Mouse (Mus musculus) spleen, postnatal 14 days (tissue): ENCODE data around the gene Itga9.

ENCODE experiments used
- DNase-seq, 2 experiments: peaks; one replicate each; pipeline ENCODE4 v3.0.0; 2021 to 2022; ENCODE audit warnings: low spot score in 2 of 2

Itga9 gene

DNA sequence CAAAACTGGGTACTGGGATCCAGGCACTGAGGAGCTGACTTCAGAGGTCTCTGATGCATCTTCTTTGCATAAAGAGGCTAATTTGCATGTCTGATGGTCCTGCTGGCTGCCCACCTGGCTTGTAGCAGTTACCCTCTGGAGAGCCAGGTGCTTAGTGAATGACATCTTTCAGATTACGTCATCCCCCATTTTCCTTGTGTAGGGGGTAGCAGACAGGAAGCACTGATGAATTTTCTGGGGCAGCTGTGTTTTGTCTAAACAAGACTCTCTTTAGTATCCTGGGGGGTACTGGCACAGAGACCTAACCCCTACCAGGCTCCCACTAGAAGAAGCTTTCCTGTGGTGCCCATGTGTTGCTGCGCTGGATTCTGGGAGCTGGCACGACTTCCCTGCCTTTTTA, 212.0 kb downstream of the Itga9 start:
- no peak for DNase-seq

DNA sequence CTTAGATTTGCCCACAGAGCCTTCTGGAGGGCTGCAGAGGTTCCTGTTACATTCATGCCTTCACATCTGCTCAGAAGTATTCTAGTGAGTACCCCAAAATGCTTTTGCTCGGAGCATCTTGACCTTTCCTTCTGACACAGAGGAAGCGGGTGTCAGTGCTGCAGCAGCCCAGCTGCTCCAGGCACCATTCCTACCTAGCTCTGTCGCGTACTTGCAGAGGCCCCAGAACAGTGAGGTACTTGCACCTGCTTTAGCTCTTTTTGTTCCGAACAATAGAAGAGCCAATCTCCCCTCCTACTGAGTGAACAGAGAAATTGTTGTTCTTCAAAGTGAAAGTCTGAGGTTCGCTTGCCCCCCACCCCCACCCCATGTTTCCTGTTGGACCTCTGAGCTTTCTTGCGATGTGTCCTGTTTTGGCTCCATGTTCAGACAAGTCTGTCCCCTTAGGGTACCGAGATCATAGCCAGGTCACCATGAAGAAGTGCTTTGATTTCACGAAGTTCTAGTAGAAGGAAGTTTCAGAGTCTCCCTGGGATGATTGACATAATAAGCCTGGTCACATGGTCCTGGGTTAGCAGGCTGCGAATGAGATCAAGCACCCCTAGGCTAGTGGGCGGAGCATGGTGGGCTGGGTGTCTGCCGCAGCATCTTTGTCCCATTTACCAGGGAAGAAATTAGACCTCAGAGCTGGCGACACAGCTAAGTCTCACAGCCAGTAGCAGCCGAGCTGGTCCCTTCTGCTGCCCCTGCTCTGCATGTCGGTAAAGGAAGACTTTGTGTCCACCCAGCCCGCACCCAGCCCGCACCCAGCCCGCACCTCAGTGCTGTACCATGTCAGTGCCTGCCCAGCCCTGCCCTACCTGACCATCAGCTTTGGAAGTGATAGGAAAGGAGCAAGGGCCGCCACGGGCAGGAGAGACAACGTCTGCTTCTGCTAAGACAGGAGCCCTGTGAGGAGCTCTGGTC, 215.0 kb downstream of the Itga9 start:
- peak in 1 of 2 experiments; percentile 11 for DNase-seq

DNA sequence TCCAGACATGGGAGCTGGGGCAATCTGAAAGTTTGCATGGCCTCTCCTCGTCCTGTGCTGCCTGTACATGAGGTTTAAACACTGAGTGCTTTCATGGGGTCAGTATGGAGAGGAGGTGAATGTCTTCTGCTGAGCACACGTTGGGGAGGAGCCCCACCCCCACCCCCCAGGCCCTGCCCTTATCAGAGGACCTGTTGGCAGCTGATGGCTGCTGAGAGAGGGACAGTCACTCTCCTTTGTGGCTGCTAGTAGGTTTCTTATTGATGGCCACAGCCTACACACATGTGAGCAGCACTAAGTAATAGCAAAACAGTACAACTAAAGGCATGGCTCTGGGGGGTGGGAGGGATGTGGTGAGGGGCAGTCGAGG, 215.7 kb downstream of the Itga9 start:
- DNase-seq, result no peak

DNA sequence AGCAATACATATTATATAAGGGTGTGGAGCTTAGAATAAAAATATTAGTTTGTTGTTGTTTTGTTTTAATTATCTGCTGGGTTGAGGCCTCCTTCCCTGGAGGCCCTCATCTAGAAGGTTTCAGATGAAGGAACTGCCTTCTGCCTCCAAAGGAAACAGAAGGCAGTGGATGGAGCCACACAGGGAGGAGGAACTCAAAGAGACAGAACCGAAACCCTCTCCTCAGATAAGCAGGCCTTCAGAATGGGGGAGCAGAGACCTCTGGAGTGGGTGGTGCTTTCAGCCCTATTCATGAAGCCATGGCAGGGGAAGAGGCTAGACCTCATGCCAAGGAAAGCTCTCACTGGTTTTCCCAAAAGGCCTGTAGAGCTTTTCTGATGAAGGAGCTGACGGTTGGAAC, 216.1 kb downstream of the Itga9 start:
- DNase-seq, result no peak

DNA sequence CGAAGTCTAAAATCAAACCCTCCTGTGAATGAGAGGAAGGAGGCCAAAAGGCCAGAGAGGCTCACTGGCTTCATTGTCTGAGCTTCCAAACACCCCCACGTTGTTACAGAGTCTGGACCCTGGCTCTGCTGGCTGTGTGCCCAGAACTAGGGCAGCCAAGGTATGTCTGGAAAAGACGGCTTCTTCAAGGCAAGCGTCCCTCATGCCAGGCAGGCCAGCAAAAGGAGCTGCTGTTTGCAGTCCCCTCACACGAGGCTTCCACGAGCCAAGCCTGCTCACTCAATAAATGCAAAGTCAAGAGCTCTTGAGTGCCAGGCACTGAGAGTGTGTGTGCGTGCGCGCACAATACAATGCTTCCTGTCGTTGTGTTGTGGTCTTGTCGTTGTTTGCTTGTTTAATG, 224.6 kb downstream of the Itga9 start:
- DNase-seq, result no peak

DNA sequence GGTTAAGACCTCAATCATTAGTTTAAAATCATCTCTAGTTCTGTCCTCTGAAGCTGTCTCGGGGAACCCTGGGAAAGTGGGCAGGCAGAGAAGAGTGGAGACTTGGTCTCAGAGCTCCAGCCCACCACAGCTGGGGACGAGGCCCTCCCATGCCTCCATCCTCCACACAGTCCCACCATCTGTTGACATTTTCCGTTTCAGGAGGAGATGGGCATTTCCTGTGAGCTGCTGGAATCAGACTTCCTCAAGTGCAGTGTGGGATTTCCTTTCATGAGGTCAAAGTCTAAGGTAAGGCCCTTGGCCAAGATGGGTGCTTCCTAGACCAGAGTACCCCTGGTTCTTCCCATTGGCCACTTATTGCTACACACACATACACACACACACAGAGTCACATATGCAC, 226.0 kb downstream of the Itga9 start:
- no peak for DNase-seq

DNA sequence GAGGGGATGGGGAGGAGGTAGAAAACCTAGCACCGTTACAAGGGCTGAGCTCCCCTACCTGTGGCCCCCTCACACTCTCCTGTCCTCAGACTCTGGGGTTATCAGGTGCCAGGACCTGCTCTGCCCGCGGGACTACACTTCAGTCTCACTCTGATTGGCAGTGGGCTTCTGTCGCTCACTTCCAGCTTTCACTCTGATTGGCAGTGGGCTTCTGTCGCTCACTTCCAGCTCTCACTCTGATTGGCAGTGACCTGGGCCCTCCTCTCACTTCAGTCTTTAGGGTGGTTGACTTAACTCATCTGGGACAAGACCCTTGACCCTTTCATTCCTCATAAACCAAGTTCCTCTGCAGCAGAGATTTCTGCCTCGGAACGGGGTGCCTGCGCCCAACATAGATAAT, 226.9 kb downstream of the Itga9 start:
- DNase-seq, result no peak

DNA sequence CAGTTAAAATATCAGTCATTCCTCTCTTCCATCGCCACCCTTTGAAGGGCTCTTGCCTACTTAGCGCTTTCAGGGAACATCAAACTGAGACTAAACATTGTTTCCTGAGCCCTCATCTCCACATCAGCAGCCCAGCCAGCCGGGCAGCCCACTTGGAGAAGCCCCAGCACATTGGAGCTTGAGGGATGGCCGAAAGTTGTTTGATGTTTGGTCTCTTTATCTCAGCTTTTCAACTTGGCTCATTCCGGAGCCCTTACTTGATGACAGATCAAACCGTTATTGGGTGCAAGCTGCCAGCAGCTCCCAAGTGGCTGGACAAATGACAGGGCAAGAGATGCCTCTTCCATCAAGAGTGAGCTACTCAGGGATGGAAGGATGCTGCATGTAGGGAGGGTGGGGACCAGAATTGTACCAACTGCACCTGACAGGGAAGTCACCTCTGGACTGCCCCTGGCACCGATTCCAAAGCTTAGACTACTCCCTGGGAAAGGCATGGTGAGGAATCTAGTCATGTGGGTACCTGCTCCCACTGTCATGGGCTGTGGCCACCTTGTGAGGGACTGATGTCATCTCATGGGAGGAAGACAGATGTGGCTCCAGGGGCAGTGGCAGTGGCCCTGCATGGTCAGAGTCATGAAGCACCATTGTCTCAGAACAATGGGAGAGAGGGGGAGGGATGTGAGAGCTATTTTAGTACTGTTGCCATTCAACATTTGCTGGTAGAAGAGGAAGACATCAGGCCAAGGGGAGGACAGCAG, 232.6 kb downstream of the Itga9 start:
- DNase-seq, result no peak

DNA sequence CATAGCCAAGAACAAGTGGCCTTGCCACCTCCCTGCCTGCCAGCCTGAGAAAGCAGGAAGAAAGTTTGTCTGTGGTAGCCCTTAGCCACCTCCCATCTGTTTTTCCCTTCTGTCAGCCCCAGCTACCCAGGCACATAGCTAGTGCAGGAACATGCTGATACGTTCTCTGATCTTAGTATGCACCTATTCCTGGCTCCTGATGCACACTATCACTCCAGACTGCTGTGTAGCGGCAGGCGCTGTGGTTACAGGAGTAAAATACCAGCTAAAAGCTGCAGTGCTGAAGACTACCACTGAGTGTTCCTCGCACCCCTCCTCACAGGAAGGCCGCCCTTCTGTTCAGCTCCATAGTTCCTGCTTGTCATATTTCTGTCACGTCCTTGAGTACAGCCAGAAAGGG, 234.8 kb downstream of the Itga9 start:
- no peak for DNase-seq

DNA sequence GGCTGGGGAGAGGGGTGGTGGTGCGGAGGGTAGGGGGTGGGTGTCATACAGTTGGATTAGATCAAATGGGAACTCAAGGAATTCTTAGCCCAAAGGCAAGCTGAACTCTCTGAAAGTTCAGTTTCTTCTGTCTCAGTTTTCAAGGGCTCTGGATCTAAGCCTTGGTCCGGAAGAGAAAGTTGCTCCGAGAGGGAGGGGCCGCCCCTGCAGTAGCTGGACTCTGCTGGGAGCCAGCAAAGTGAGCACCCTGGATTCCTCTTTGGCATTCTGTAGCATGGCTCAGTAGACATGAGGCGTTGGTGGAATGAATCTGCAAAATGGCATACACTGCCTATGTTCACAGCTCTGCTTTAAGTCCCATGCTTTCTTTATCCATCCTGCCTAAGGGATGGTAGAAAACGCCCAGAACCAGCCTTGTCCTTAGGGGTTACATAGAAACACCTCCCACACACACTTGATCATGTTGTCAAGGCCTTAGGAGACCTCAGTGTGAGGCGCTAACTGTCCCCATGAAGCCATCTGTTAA, 235.5 kb downstream of the Itga9 start:
- no peak for DNase-seq

DNA sequence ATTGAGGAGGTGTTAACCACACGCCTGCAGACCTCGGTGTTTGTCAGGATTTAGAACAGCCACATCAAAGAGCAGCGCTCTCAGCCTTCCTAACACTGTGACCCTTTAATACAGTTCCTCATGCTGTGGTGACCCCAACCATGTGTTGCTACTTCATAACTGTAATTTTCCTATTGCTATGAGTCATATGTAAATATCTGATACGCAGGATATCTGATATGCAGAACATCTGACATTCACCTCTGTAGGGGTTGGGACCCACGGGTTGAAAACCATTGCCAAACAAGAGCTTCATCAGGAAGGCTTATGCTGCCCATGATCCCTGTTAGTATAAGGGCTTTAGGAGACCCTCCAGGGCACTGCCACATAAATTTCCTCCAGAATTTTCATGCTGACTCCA, 237.2 kb downstream of the Itga9 start:
- DNase-seq, result no peak

DNA sequence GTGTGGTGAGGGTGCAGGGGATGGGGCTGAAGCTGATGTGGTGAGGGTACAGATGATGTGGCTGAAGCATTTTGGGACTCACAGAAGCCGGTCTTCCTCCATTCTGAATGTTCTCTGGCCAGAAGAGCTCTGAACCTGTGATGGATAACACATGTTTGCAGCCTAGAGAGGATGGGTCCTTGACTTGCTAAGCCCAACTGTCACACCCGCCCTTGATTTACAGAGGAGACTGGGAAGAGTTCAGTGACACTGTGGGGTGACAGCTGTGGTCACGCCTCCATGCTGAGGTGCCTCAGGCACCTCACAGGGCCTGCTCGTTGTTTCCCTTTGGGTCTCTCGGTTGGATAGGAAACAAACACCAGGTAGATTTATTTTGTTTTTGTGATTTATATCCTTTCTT, 238.5 kb downstream of the Itga9 start:
- no peak for DNase-seq

DNA sequence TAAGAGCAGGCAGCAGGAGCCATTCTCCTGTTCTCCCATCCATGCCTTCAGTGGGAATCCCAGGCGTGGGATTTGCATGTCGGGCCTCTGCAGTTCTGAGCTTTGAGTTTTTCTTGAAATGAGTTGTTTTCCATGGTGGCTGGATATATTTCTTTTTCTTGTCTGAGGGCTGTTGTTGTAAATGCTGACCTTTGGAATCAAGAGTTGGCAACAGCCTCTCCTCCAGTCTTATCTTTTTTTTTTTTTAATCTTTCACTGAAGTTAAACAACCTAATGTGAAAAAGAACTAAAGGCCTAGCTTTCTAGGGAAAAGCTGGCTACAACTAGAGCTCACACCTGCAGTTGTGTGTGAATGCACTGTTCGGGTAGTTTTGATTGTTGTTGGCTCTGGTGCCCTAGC, 240.3 kb downstream of the Itga9 start:
- DNase-seq, result no peak

DNA sequence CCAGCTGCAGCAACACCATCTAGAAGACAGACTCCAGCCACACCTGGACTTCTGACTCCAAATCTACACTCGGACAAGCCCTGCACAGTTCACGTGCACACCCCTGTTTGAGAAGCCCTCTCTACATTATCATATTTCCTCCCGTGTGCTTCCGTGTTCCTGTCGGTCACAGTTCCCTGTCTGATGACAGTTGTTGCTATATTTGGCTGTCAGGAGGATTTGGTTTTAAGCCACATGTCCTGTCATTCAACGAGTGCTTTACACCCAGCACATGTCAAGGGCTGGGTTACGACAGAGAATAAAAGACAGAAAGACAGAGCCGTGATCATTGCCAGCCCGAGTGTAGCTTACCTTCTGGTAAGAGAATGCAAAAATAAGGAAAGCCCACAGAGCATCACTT, 250.2 kb downstream of the Itga9 start:
- DNase-seq, result no peak

DNA sequence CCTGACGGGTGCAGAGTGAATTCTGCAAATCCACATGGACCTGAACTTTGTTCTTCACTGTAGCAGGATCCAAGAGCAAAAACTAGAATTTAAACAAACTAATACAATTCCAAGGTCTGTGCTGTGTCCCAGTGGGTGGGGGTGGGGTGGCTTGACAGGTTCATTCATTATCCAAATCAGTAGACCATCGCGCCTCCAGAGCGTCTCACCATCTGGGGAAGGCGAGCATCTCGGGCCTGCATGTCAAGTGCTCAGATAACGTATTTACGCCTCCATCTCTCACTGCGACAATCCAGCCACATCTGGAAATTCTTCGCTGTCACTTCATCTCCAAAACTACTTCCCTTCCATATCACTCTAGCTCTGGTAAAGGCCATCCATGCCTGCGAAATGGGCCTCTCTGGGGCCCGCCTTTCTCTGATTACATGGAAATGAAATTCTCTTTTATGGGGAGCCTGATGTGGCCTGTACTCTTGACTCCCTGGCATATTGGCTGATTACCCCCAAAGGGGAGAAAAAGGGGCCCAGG, 254.2 kb downstream of the Itga9 start:
- no peak for DNase-seq

DNA sequence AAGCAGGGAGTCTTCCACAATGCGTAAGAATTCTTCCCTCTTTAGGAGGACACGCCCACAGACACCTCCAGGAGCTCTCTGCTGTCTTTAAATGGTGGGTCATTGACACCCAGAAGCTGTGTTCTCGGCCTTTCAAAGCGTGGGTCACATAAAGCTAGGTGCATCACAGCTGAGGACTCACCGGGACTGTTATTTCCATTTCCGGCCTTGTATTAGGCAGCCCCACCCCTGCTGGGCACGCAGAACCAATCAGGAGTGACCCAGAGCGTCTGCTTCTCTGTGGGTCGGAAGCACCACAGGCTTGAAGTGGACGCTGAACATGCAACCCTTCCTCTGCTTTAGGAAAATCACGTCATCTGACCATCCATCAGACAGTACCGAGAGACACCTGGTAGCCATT, 255.7 kb downstream of the Itga9 start:
- no peak for DNase-seq

DNA sequence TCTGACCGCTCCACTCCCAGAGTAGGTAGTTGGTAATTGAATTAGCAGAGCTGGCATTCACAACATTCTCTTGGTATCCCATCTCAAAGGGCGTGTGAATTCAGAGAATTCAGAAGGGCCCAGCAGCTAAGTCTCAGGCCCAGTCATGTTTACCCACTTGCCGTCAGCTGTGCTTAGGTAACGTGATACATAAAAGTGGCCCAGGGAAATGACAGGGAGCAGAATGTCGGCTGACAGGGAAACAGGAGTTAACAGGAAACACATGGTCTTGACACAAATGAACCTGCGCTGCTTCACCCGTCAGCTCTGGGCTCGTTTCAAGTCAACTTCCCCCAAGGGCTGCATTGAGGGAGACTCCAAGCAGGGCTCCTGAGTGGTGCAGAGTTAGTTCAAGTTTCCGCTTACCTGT, 256.4 kb downstream of the Itga9 start:
- no peak for DNase-seq

DNA sequence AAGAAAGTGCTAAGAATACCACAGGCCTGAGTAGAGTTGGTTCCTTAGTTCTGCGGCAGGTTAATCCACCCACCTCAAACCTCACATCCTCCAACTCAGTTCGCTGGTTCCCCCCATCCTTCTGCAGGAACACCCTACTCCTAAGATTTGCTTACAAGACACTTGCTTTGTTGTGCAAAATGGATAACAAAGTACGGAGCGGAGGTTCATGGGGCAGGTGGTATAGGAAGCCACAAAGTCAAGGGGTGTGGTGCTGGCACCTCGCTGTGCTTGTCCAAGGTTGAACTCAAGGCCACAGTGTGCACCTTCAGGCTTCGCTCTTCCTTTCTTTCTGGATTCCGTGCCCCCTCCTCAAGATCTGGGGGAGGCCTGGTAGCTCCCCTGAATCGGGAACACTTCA, 257.0 kb downstream of the Itga9 start:
- no peak for DNase-seq

DNA sequence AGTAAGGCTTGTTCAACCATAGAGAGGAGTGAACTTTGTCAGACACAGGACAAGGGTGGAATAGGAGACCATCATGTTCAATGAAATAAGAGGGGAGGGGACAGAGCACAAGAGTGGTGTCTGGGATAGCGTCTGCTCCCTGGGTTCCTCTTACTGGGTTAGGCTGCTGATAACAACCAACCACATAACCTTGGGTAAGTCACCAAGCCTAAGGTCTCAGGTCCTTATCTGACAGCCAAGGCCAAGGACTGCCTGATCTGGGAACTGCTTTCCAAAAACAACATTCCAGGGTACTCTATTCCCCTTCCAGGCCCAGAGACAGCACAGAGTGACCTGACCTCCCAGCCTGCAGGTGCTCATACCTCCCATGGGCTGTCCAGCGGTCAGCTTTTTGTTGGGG, 260.5 kb downstream of the Itga9 start:
- no peak for DNase-seq

DNA sequence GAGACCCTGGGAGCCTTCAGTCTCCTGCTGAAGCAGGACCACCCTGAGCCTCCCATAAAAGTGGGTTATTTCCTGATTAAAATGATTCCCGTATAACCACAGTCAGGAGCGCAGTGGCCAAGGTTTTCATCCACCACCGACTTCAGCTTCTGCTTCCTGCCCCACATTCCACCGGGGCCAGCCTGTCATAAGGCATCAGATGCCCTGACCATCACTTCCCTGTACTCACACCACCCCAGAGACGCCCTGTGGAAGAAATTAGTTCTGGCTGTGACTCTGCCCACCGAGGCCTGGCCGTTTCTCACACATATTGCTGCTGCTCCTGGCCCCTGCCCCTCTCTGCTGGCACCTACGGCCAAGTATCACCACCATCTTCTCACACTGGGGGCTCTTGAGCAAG, 261.4 kb downstream of the Itga9 start:
- DNase-seq, result no peak

DNA sequence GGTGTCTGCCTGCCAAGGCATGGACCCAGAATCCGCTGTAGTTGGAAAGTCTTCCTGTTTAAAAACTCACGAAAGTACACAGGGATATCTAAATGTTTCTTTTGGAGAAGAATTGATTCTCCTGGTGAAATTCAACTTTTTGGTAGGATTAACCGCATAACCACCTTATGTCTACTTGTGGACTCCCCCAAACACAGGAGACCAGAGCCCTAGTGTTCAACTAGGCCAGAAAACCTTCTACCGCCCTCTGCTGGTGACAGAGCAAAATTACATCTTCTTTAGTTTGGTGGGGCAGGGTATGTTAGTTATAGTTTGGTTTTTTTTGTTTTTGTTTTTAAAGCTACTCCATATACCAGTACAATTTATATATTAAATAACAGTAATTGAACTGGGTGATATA, 264.6 kb downstream of the Itga9 start:
- peak in 1 of 2 experiments; percentile 46 for DNase-seq

DNA sequence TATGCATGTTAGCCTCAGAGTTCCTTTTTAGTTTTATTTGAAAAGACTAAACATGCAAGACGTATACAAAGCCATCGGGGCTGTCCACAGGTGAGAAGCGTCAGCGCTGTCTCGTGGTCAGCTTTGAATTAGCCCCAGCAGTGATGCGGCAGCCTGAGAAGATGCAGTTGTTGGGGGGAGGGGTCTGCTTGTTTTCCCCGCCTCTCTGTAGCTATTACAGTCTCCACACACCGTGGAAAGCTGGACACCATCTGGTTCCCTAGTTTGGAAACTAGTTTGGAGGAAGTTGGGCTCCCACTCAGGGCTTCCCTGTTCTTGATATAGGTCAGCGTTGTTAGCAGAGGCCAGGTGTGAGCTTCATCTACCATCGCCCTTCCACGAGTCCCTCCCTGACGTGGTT, 266.5 kb downstream of the Itga9 start:
- DNase-seq, result no peak

DNA sequence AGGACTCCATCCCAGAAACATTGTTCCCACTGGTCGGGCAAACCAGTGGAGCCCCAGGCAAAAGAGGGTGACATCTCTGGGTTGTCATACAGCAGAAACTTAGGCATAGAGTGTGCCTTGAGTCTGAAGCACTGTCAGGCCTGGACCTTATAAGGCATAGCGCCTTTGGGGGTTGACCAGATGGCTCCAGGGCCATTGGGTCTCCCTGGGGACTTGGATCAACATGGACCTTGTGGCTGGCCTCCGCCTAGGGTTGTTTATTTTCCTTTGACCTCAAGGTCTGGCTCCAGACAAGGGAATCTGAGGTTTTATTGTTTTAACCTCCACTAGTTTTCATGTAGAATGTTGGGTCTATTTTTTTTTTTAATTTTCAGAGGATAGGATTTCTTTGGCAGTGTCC, 267.1 kb downstream of the Itga9 start:
- no peak for DNase-seq
